Mouse (Mus musculus) midbrain, embryonic 10.5 days (tissue): ENCODE results near the gene Enpp5. TPM values are rescaled to one million over a fixed set of nuclear protein-coding genes. Genes with fewer than 3 reads are reported as not detected.

Experiments used
- DNase-seq: peaks from one replicate; pipeline ENCODE4 v3.0.0-alpha.2; 2017; ENCODE audit warnings: low spot score
- H3K27ac ChIP-seq: fragments of 300-500 bp; sonication (generic); replicated peaks from 2 replicates; pipeline ENCODE4 v1.5.1; 2016; ENCODE audit warnings: mild to moderate bottlenecking
- H3K27me3 ChIP-seq: fragments of 300-500 bp; sonication (generic); 2 replicates; pipeline ENCODE4 v1.6.1; 2016; ENCODE audit warnings: low read depth, mild to moderate bottlenecking; ENCODE audit not compliant: poor library complexity, severe bottlenecking
- H3K36me3 ChIP-seq: fragments of 300-500 bp; sonication (generic); 2 replicates; pipeline ENCODE4 v1.6.1; 2016; ENCODE audit warnings: mild to moderate bottlenecking, moderate library complexity
- H3K4me1 ChIP-seq: fragments of 300-500 bp; sonication (generic); 2 replicates; pipeline ENCODE4 v1.6.1; 2016
- H3K4me3 ChIP-seq: fragments of 300-500 bp; sonication (generic); 2 replicates; pipeline ENCODE4 v1.5.1; 2016; ENCODE audit warnings: mild to moderate bottlenecking, moderate library complexity
- H3K9me3 ChIP-seq: fragments of 300-500 bp; sonication (generic); replicated peaks from 2 replicates; pipeline ENCODE4 v1.6.1; 2016; ENCODE audit warnings: mild to moderate bottlenecking
- WGBS: fragments of 180-500 bp; shearing (Covaris S2); methylation state at CpG from one replicate; pipeline ENCODE4 v1.1.7; 2016; 5-methylcytosine and 5-hydroxymethylcytosine counted together
- polyA plus RNA-seq: library from polyadenylated mRNA; unstranded; fragments of >200 nt; fragmentation: Nextera tagmentation; extraction: Ambion mirVana; gene quantifications from 2 replicates; pipeline ENCODE4 v1.2.1, GENCODE M21; 2016

Gene Enpp5
- polyA plus RNA-seq, 1 experiment from 2014 or later = 7.0 TPM

DNA sequence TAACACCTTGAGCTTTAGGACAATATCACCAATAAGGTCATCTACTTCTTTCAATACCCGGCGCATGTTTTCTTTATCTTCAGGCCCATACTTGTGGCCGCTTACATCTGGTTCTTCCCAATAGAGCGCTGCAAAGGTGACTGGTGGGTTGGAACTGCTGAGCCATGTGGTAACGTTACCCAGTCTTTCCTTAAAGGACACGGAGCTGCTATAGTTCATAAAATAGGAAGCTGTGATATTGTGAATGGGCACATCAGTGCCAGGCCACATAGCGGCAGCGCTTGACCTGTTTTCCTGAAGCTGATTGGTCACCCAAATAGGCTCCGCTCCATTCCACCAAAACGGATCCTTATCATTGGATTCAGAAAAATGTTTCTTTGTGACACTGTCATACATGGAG is 23.3 kb downstream of the Enpp5 start:
- Histone ChIP-seq H3K4me1 (peaks cover 10% of the 10 kb centered on the region), H3K36me3 (no peaks in the 10 kb centered on the region), H3K27me3 (peaks cover 40% of the 10 kb centered on the region), H3K4me3 (no peak overlapping the region), H3K27ac (no peak overlapping the region), H3K9me3 (no peaks in the 10 kb centered on the region)
- WGBS = 92% methylated on average over 10 of the region's 10 CpGs
- DNase-seq = no peak

DNA sequence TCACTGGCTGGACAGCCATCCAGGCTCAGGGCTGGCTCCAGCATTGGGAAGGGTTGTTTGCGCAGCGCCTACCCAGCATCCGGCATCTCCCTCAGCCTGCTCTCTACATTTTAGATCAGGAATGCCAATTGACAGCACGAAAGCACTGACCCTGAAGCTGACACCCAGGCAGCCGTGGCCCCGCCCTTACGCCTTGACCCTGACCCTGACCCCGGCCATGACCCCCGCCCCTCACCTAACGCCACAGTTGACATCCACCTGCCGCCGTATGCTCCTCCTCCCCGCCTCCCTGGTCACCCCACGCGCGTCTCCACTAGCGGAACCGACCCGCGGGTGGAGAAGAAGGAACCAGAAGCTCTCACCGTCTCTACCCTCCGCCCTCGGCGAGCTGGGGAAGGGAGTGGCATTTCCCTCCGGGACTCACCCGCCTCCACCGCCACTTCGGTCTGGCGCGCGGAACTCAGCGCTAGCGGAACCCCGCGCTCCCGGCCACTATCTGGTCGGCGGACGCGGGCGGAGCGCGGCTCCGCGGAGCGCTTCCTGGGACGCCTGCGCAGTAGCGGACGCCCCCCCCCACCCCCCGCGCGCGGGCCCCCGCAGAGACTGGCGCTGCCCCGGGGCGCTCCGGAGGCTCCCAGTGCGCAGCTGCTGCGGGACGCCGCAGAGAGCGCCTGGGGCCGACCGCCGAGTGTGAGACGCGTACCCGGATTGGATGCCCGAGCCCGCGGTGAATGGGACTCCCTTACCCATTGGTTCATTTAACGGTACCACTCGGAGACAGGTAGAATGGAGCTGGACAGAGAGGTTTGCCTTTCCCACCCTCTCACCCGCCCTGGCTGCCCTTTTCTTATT is 26.9 kb downstream of the Enpp5 start, which contains the start of gene Enpp4:
Gene Enpp4, minus strand, starts transcription at position 523 of the 852 bp plus-strand sequence.
- Histone ChIP-seq H3K27ac (peak within 1 kb of the TSS; percentile 77), H3K36me3 (no peaks in the 10 kb centered on the region), H3K4me3 (peak within 1 kb of the TSS; percentile 71), H3K4me1 (peaks cover 10% of the 10 kb centered on the region), H3K9me3 (no peaks in the 10 kb centered on the region), H3K27me3 (peaks cover 48% of the 10 kb centered on the region)
- WGBS = under 1% methylated on average over 76 of the region's 76 CpGs
- DNase-seq = peak; percentile 79

DNA sequence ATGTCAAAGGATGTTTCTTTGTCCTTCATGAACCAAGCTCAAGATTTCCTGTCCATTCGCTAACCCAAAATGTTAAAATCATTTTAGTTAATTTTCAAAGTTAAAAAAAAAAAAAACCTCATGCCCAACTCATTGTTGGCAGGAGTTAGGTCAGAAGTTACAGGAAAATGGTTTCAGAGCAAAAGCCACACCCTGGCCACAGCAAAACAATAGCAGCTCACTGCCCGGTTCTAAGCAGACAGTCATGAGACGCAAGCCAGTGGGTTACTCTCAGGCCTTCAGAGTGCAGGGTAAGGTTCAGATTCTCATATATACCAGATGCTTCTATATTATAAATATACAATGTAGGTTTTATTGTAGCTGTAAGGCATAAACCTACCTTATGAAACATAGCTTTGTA is 29.7 kb downstream of the Enpp5 start:
- no peak for DNase-seq
- 86% methylated on average over 3 of the region's 3 CpGs for WGBS
- peaks cover 37% of the 10 kb centered on the region for H3K27me3 ChIP-seq
- H3K36me3 ChIP-seq = no peaks in the 10 kb centered on the region
- no peak overlapping the region for H3K27ac ChIP-seq
- H3K4me1 ChIP-seq = peaks cover 10% of the 10 kb centered on the region
- H3K4me3 ChIP-seq = no peak overlapping the region
- H3K9me3 ChIP-seq = no peaks in the 10 kb centered on the region

DNA sequence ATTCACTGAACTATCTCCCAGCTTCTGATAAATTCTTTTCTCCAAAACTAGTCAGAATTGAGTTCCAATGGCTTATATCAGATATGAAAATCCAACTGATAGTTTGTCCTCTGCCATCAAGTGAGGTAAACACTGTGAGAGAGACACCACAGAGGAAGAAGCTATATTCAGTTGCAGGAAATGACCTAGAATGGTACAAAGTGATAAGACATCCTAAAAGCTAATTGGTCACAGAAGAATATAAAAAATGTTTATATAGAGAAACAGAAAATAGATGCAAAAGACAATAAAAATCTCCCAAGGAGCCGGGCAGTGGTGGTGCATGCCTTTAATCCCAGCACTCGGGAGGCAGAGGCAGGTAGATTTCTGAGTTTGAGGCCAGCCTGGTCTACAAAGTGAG is 38.0 kb downstream of the Enpp5 start:
- Histone ChIP-seq H3K36me3 (no peaks in the 10 kb centered on the region), H3K27ac (no peak overlapping the region), H3K4me1 (no peaks in the 10 kb centered on the region), H3K9me3 (no peaks in the 10 kb centered on the region), H3K4me3 (no peak overlapping the region), H3K27me3 (no peaks in the 10 kb centered on the region)
- no peak for DNase-seq
- 83% methylated on average over 2 of the region's 2 CpGs for WGBS

DNA sequence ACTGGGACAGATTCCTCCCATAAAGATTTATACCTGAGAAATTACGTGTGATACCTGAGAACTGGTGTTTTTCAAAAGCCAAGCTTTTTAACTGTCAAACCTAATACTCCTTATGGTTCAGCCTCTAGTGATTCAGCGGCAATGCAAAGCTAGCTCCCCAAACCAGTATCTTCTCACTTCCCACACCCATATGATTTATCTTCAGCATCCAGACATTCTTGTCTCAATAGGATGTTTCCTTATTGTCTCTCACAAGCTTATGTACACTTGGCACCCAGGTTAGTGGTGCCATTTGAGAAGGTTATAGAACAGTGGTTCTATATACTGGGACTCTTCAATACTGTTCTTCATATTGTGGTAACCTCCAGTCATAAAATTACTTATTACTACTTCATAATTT is 39.1 kb downstream of the Enpp5 start:
- no peak overlapping the region for H3K4me3 ChIP-seq
- H3K27ac ChIP-seq = no peak overlapping the region
- no peak for DNase-seq
- H3K9me3 ChIP-seq = no peaks in the 10 kb centered on the region
- WGBS = 78% methylated on average over 2 of the region's 2 CpGs
- H3K36me3 ChIP-seq = no peaks in the 10 kb centered on the region
- H3K27me3 ChIP-seq = no peaks in the 10 kb centered on the region
- no peaks in the 10 kb centered on the region for H3K4me1 ChIP-seq

DNA sequence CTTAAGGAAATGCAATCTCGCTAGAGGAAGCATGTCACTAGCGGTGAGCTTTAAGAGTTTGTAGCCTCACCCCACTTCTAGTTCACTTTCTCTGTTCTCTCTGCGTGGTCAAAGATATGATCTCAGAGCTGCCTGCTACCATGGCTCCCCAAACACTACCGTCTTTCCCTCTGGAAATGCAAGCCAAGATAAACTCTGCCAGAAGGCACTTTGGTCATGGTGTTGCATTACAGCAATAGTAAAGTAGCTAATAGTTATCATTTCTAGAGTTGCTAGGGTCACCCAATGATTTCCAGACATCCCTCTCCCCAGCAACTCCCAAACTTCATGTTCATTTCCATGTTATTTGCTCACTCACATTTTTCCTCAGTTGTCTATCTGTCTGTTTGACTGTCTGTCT is 39.6 kb downstream of the Enpp5 start:
- WGBS = 84% methylated on average over 4 of the region's 4 CpGs
- H3K27me3 ChIP-seq = no peaks in the 10 kb centered on the region
- no peak overlapping the region for H3K4me3 ChIP-seq
- H3K9me3 ChIP-seq = no peaks in the 10 kb centered on the region
- no peaks in the 10 kb centered on the region for H3K4me1 ChIP-seq
- no peaks in the 10 kb centered on the region for H3K36me3 ChIP-seq
- H3K27ac ChIP-seq = no peak overlapping the region
- DNase-seq = no peak

DNA sequence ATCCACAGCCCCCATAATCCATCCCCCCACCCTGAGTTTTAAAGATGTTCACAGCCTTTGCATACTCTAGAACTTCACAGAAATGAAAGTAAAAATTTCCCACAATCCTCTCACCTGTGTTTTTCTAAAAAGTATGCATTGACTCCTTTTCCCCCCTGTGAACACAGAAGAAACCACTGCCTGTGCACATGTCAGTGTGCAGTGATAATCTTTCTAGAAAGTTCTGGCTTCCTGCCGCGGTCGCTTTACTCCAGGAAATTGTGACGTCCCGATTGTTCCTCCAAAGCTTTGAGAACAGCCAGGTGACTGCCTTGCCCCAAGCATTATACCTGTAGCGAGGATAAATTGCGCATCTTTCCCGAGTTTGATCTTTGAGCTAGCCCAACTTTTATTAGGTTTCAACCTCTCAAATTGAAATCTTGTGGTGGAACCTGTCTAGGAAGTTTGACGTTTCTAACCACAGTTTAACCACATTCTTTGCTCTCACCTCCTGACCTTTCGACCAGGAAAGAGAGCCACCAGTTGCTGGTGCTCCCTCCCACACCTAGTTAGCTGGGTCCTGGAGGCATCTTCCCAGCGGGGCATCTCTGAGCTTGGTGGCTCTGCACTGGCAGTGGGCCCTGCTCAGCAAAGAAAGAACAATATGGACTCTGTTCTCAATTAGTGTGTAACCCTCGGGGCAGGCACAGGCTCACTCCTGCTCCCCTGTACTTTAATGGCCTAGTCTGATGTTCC is 42.9 kb downstream of the Enpp5 start:
- Histone ChIP-seq H3K27me3 (no peaks in the 10 kb centered on the region), H3K4me3 (no peak overlapping the region), H3K36me3 (no peaks in the 10 kb centered on the region), H3K27ac (no peak overlapping the region), H3K4me1 (no peaks in the 10 kb centered on the region), H3K9me3 (no peaks in the 10 kb centered on the region)
- 79% methylated on average over 12 of the region's 12 CpGs for WGBS
- DNase-seq = no peak

DNA sequence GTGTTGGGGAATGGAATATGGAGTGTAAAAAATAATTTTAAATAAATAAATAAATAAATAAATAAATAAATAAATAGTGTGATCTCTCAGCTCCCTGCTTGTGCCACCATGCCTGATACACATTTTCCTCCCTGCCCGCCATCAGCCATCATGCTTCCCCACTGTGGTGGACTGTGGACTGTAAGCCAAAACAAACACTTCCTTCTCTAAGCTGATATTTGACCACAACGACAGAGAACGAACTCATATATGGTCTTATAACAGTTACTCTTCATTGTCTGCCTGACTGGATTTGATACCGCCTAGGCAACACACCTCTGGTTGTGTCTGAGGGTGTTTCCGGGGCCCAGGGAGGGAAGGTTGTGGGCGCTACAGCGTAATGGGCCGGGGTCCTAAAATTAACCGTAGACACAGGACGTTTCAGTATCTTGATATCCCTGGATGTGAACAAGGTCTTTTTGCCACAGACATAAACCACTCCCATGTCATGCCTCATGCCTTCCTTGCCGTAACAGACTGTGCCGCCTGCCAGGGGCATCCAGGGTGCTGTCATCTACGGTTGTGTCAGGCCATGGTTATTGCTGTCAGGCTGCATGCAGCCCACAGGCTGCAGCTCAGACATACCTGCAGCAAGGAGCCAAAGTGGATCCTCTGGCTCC is 50.6 kb downstream of the Enpp5 start:
- 91% methylated on average over 13 of the region's 13 CpGs for WGBS
- Histone ChIP-seq H3K27ac (no peak overlapping the region), H3K9me3 (peaks cover 5% of the 10 kb centered on the region; the same call in 1 of the 2 replicates), H3K27me3 (no peaks in the 10 kb centered on the region), H3K4me3 (no peak overlapping the region), H3K4me1 (no peaks in the 10 kb centered on the region), H3K36me3 (no peaks in the 10 kb centered on the region)
- DNase-seq = no peak

DNA sequence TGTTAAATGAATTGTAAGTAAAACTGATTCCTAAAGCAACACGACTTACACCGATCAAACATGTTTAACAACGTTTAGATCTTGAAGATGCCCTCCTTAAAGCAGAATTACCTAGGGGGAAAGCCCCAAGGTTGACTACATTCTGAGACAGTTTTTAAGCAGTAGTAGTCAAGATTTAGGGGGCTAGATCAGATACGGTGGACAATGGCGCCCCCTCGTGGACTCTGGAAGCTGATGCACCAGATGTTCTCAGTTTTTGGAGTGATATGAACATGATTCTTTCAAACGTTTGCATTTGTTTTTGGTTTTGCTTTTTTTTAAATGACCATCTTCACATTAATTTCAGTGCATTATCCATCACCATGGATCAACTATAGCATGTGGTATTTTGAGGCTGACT is 51.8 kb downstream of the Enpp5 start:
- H3K4me3 ChIP-seq = no peak overlapping the region
- H3K36me3 ChIP-seq = no peaks in the 10 kb centered on the region
- H3K9me3 ChIP-seq = peaks cover 5% of the 10 kb centered on the region; the same call in 1 of the 2 replicates
- no peak overlapping the region for H3K27ac ChIP-seq
- peak; percentile 44 for DNase-seq
- no peaks in the 10 kb centered on the region for H3K4me1 ChIP-seq
- no peaks in the 10 kb centered on the region for H3K27me3 ChIP-seq
- WGBS = 10% methylated on average over 7 of the region's 7 CpGs

DNA sequence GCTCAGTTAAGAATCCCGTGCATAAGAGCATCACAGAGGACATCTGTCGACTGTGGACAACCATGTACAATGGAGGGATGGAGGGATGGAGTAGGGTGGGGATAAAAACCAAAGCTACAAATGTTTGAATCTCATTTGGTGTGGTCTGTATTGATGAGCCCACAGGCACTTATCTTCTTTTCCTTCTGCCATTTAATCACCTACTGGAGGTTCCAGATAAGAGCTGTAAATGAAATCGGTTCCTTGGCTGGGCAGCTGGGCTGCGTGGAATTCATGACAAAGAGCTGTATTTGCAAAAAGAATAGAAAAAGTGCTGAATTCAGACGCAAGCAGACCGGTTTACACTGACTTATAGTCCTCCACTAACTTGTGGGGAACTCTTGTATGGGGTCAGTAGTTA is 55.5 kb downstream of the Enpp5 start:
- H3K4me3 ChIP-seq = no peak overlapping the region
- no peaks in the 10 kb centered on the region for H3K36me3 ChIP-seq
- H3K27me3 ChIP-seq = no peaks in the 10 kb centered on the region
- no peak overlapping the region for H3K27ac ChIP-seq
- H3K9me3 ChIP-seq = no peaks in the 10 kb centered on the region
- 76% methylated on average over 6 of the region's 6 CpGs for WGBS
- H3K4me1 ChIP-seq = no peaks in the 10 kb centered on the region
- no peak for DNase-seq

DNA sequence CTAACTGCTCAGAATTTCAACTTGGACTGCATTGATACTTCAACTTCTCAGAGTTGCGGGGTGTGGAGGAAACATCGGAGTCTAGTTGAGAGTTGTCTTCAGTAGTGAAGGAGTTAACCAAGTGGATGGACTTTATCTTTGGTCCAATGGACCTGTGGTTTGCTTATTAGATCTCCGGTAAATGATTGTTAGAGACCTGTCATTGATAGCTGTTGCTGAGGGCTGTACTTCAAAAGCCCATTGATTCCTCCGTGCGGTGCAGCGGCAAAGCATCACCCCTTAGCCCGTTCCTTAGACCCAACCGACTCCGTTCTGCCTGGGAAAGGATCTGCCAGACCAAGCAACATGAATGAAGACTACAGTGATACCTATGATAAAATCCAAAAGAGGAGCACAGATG is 55.9 kb downstream of the Enpp5 start:
- Histone ChIP-seq H3K27ac (no peak overlapping the region), H3K4me1 (no peaks in the 10 kb centered on the region)
- WGBS = 86% methylated on average over 9 of the region's 9 CpGs

DNA sequence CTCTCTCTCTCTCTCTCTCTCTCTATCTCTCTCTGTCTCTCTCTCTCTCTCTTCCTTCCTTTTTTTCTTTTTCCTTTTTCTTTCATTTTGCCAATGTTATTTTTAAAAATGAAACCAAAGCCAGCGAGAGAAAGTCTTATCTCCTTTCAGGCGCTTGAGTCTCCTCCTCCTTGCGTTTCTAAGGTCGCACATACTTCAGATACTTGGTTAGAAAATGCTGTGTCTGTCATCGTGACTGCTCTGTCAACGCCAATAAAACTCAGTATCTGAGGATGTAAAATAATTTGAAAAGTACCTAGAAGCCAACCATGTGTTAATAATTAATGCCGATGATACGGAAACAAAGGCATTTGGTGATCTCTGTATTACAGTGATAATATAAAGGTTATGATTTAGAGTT is 57.4 kb downstream of the Enpp5 start:
- no peak for DNase-seq
- Histone ChIP-seq H3K27me3 (no peaks in the 10 kb centered on the region), H3K27ac (no peak overlapping the region), H3K36me3 (no peaks in the 10 kb centered on the region), H3K4me1 (no peaks in the 10 kb centered on the region), H3K4me3 (no peak overlapping the region), H3K9me3 (no peaks in the 10 kb centered on the region)
- WGBS = 86% methylated on average over 8 of the region's 8 CpGs

More for the DNA sequence above, 55.9 kb downstream of the Enpp5 start:
- Histone ChIP-seq H3K9me3 (no peaks in the 10 kb centered on the region), H3K27me3 (no peaks in the 10 kb centered on the region), H3K4me3 (no peak overlapping the region), H3K36me3 (no peaks in the 10 kb centered on the region)
- DNase-seq = no peak
